ENCODE assay signal across 24 mouse cellular contexts in the genomic region with DNA sequence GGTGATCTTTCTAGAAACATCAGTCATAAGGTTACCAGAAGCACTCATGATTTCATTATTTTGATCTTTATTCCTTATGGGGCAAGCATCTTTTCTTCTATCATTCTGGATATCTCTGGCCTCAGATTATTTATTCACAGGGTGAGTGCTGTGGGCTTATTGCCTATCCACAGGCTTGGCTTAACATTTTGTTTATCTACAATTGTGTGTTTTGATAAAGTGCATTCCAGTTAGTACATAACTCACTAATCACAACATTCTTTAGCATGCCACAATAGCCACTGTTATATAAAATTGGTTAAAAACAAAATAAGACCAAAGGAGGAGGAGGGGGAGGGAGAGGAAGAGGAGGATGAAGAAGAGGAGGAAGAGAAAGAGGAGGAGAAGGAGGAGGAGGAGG. TPM values are rescaled to one million over a fixed set of nuclear protein-coding genes. Genes with fewer than 3 reads are reported as not detected.
"Had no signal": no experiment of that assay in that cellular context is flagged by ENCODE, and none has a peak within 500 bp of the region (broad histone marks: within the 10 kb centered on the region; RNA-seq: fewer than 3 reads in every experiment).

No protein-coding gene starts in this region.

- H3K4me2 ChIP-seq: liver, embryonic 11.5 days; liver, embryonic 13.5 days; liver, embryonic 15.5 days; midbrain, embryonic 12.5 days; neural tube, embryonic 13.5 days; neural tube, embryonic 15.5 days had no signal

- H3K27me3 ChIP-seq: liver, embryonic 13.5 days; liver, embryonic 15.5 days; midbrain, embryonic 12.5 days; neural tube, embryonic 13.5 days; neural tube, embryonic 15.5 days had no signal

- H3K4me3 ChIP-seq: liver, embryonic 13.5 days; liver, embryonic 15.5 days; midbrain, embryonic 10.5 days; midbrain, embryonic 12.5 days; myocyte; neural tube, embryonic 13.5 days; neural tube, embryonic 15.5 days had no signal

- H3K9me3 ChIP-seq: liver, embryonic 13.5 days; liver, embryonic 15.5 days; midbrain, embryonic 10.5 days; midbrain, embryonic 12.5 days; neural tube, embryonic 13.5 days; neural tube, embryonic 15.5 days had no signal

- DNase-seq: liver; liver, embryonic 13.5 days; liver, postnatal 0 days; midbrain, embryonic 14.5 days; retina, postnatal 1 day; right cerebral cortex, adult 18-20 months; right cerebral cortex, postnatal 25 days; right cerebral cortex, postnatal 4 days; spleen, adult 18-20 months; thymus, adult 18-20 months; thymus, postnatal 14 days; thymus, postnatal 36 days had no signal

- H3K4me1 ChIP-seq: liver, embryonic 13.5 days; liver, embryonic 15.5 days; midbrain, embryonic 12.5 days; neural tube, embryonic 13.5 days; neural tube, embryonic 15.5 days had no signal

- H3K27ac ChIP-seq: liver, embryonic 13.5 days; liver, embryonic 15.5 days; midbrain, embryonic 10.5 days; midbrain, embryonic 12.5 days; neural tube, embryonic 13.5 days; neural tube, embryonic 15.5 days had no signal

- H3K9ac ChIP-seq: liver, embryonic 13.5 days; liver, embryonic 15.5 days; liver, postnatal 0 days; midbrain, embryonic 12.5 days; neural tube, embryonic 13.5 days; neural tube, embryonic 15.5 days had no signal

- H3K36me3 ChIP-seq: liver, embryonic 13.5 days; liver, embryonic 15.5 days; midbrain, embryonic 10.5 days; midbrain, embryonic 12.5 days; neural tube, embryonic 13.5 days; neural tube, embryonic 15.5 days had no signal

- ATAC-seq: liver, postnatal 0 days; midbrain, embryonic 16.5 days had no signal

RNA-seq across cellular contexts. Expression of a gene that starts 13.6 kb away (rescaled TPM):
- polyA plus RNA-seq: liver, embryonic 11.5 days; midbrain, embryonic 14.5 days; myocyte; neural tube, embryonic 11.5 days had no signal

RNA-seq across cellular contexts. Expression of a gene that starts 25.2 kb away (rescaled TPM):
- polyA plus RNA-seq: liver, embryonic 11.5 days; liver, embryonic 13.5 days; liver, embryonic 15.5 days; liver, postnatal 0 days; midbrain, embryonic 10.5 days; midbrain, embryonic 12.5 days; midbrain, embryonic 14.5 days; midbrain, embryonic 16.5 days; myocyte; neural tube, embryonic 11.5 days; neural tube, embryonic 13.5 days; small intestine, adult 2 months; stomach, embryonic 16.5 days; thymus, postnatal 0 days had no signal
